ENCODE assay signal across 25 mouse cellular contexts in the genomic region with DNA sequence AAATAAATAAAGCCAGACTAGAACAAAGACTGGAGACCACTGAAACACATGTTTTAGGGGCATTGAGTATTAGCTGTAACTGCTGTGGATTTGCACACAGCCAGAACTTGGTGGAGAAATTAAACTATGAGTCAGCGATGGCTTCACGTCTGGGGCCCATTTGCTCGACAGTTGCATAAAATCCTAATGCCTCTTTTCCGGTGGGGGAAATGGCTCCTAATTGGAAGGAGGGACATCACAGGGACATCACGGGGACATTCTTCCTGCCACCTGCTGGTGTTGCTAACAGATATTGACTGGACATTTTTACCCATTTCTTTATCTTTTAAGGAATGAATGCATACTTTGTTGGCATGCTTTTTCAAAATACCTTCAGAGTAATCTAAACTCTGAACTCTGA.
"Had no signal": no experiment of that assay in that cellular context is flagged by ENCODE, and none has a peak within 500 bp of the region (broad histone marks: within the 10 kb centered on the region; RNA-seq: fewer than 3 reads in every experiment).

No protein-coding gene starts in this region.

- H3K4me1 ChIP-seq: hindbrain, embryonic 13.5 days; hindbrain, embryonic 15.5 days had no signal

- H3K36me3 ChIP-seq: heart, embryonic 13.5 days; heart, embryonic 15.5 days; hindbrain, embryonic 13.5 days; hindbrain, embryonic 15.5 days; kidney, embryonic 15.5 days; limb, embryonic 10.5 days; limb, embryonic 12.5 days had no signal

- ATAC-seq: hindbrain, postnatal 0 days; intestine, embryonic 16.5 days had no signal

- H3K27me3 ChIP-seq: heart, embryonic 13.5 days; heart, embryonic 15.5 days; hindbrain, embryonic 13.5 days; hindbrain, embryonic 15.5 days; kidney, embryonic 15.5 days; limb, embryonic 12.5 days had no signal

- H3K9me3 ChIP-seq: heart, embryonic 13.5 days; heart, embryonic 15.5 days; hindbrain, embryonic 13.5 days; hindbrain, embryonic 15.5 days; kidney, embryonic 15.5 days; limb, embryonic 10.5 days; limb, embryonic 12.5 days had no signal

- DNase-seq: gastrocnemius, postnatal 10 days; gastrocnemius, postnatal 25 days; heart, adult 18-20 months; heart, postnatal 14 days; heart, postnatal 36 days; kidney, adult 11 months; kidney, adult 2 months; kidney, adult 9 months; kidney, postnatal 25 days; kidney, postnatal 4 days; liver had no signal

- H3K27ac ChIP-seq: heart, embryonic 13.5 days; heart, embryonic 15.5 days; hindbrain, embryonic 13.5 days; hindbrain, embryonic 15.5 days; hindbrain, postnatal 0 days; kidney, embryonic 15.5 days; kidney, postnatal 0 days; layer of hippocampus, adult 2 months; left cerebral cortex, adult 2 months; limb, embryonic 10.5 days; limb, embryonic 12.5 days had no signal

- H3K4me3 ChIP-seq: heart, embryonic 13.5 days; heart, embryonic 15.5 days; hindbrain, embryonic 13.5 days; hindbrain, embryonic 15.5 days; kidney, embryonic 15.5 days; layer of hippocampus, adult 2 months; left cerebral cortex, adult 2 months; limb, embryonic 10.5 days; limb, embryonic 12.5 days had no signal

- H3K9ac ChIP-seq: heart, embryonic 13.5 days; heart, embryonic 15.5 days; hindbrain, embryonic 13.5 days; hindbrain, embryonic 15.5 days; kidney, embryonic 15.5 days; limb, embryonic 12.5 days had no signal

- H3K4me2 ChIP-seq: heart, embryonic 11.5 days; heart, embryonic 13.5 days; heart, embryonic 15.5 days; hindbrain, embryonic 13.5 days; hindbrain, embryonic 15.5 days; kidney, embryonic 15.5 days; limb, embryonic 12.5 days; liver, embryonic 11.5 days had no signal
